Mouse (Mus musculus) bone marrow macrophage, adult 2 months (primary cell): Measurements from ENCODE around the gene Cdh12.

Source experiments
- CTCF ChIP-seq: IDR thresholded peaks from 2 replicates; pipeline ENCODE4 v1.5.1; 2012; ENCODE audit warnings: low read depth, mild to moderate bottlenecking, low read length, moderate library complexity
- POLR2A ChIP-seq: IDR thresholded peaks from 2 replicates; pipeline ENCODE4 v1.6.1; 2012; ENCODE audit warnings: mild to moderate bottlenecking, low read depth, low read length, borderline replicate concordance

GRCm38 (mm10) chr15:21269856-21270255, 820.8 kb downstream of the Cdh12 start:
- TF ChIP-seq CTCF = no peak
- no peak for TF ChIP-seq POLR2A
